Mouse (Mus musculus) neural tube, embryonic 11.5 days (tissue): ENCODE measurements around the gene Tmco3. TPM values are rescaled to one million over a fixed set of nuclear protein-coding genes. Genes with fewer than 3 reads are reported as not detected.

ENCODE experiments used
- ATAC-seq: fragments of 200-750 bp; cut with Nextera tagmentation; 2 replicates; pipeline ENCODE4 v1.8.0; 2017; ENCODE audit warnings: moderate number of reproducible peaks, mild to moderate bottlenecking, moderate TSS enrichment, moderate library complexity; ENCODE audit not compliant: insufficient read depth, low FRiP score, low TSS enrichment
- DNase-seq: peaks from one replicate; pipeline ENCODE4 v3.0.0-alpha.2; 2015; ENCODE audit warnings: low spot score
- H3K27ac ChIP-seq: fragments of 300-500 bp; sonication (generic); 2 replicates; pipeline ENCODE4 v1.5.1; 2014; ENCODE audit warnings: low read depth, mild to moderate bottlenecking, low read length
- H3K27me3 ChIP-seq: fragments of 300-500 bp; sonication (generic); 2 replicates; pipeline ENCODE4 v1.6.1; 2014; ENCODE audit warnings: mild to moderate bottlenecking, low read length, mixed read lengths; ENCODE audit not compliant: control insufficient read depth, insufficient read depth
- H3K36me3 ChIP-seq: fragments of 300-500 bp; sonication (generic); 2 replicates; pipeline ENCODE4 v1.6.1; 2014; ENCODE audit warnings: mild to moderate bottlenecking, low read length, moderate library complexity, mixed read lengths; ENCODE audit not compliant: control insufficient read depth, insufficient read depth
- H3K4me1 ChIP-seq: fragments of 300-500 bp; sonication (generic); 2 replicates; pipeline ENCODE4 v1.6.1; 2014; ENCODE audit warnings: low read length, mixed read lengths; ENCODE audit not compliant: control insufficient read depth, insufficient read depth
- H3K4me2 ChIP-seq: fragments of 300-500 bp; sonication (generic); 2 replicates; pipeline ENCODE4 v1.6.1; 2014; ENCODE audit warnings: low read depth, mild to moderate bottlenecking, moderate library complexity
- H3K4me3 ChIP-seq: fragments of 300-500 bp; sonication (generic); 2 replicates; pipeline ENCODE4 v1.5.1; 2014; ENCODE audit warnings: low read depth, low read length
- H3K9ac ChIP-seq: fragments of 300-500 bp; sonication (generic); 2 replicates; pipeline ENCODE4 v1.6.1; 2014; ENCODE audit warnings: mild to moderate bottlenecking, low read length
- H3K9me3 ChIP-seq: fragments of 300-500 bp; sonication (generic); 2 replicates; pipeline ENCODE4 v1.6.1; 2016; ENCODE audit warnings: low read length; ENCODE audit not compliant: control insufficient read depth
- WGBS: fragments of 180-500 bp; shearing (Covaris S2); extraction: QIAGEN DNeasy Blood & Tissue Kit; methylation state at CpG from one replicate; pipeline ENCODE4 v1.1.7; 2014; 5-methylcytosine and 5-hydroxymethylcytosine counted together
- polyA plus RNA-seq: library from polyadenylated mRNA; unstranded; fragments of >200 nt; fragmentation: Nextera tagmentation; extraction: Ambion mirVana; gene quantifications from 2 replicates; pipeline ENCODE4 v1.2.1, GENCODE M21; 2014

The Tmco3 gene
- polyA plus RNA-seq, 1 experiment from 2014 or later, result 35.1 TPM

- ATAC-seq, result no peak
- H3K4me2 ChIP-seq, result no peak overlapping the region
- no peaks in the 10 kb centered on the region; the same call in 1 of the 2 replicates for H3K36me3 ChIP-seq
- H3K9ac ChIP-seq, result no peak overlapping the region
- no peak overlapping the region for H3K4me3 ChIP-seq
- no peaks in the 10 kb centered on the region for H3K9me3 ChIP-seq
- H3K27ac ChIP-seq, result no peak overlapping the region
- 81% methylated on average over 3 of the region's 3 CpGs for WGBS
- H3K27me3 ChIP-seq, result no peaks in the 10 kb centered on the region
- H3K4me1 ChIP-seq, result no peaks in the 10 kb centered on the region
- no peak for DNase-seq
Measured at GRCm38 (mm10) chr8:13263376-13263775, 24.6 kb upstream of the Tmco3 start.

GRCm38 (mm10) chr8:13267566-13267965 is 20.4 kb upstream of the Tmco3 start:
- DNase-seq (no peak), ATAC-seq (no peak)
- no peak overlapping the region for H3K27ac ChIP-seq
- H3K36me3 ChIP-seq, result 0 out of 2 replicates have a peak, but pooled peaks cover 2% of the 10 kb centered on the region
- no peaks in the 10 kb centered on the region for H3K4me1 ChIP-seq
- no peak overlapping the region for H3K9ac ChIP-seq
- no peaks in the 10 kb centered on the region for H3K27me3 ChIP-seq
- H3K9me3 ChIP-seq, result no peaks in the 10 kb centered on the region
- no peak overlapping the region for H3K4me3 ChIP-seq
- H3K4me2 ChIP-seq, result no peak overlapping the region
- WGBS, result 92% methylated on average over 2 of the region's 2 CpGs

- no peak overlapping the region for H3K9ac ChIP-seq
- ATAC-seq (no peak), DNase-seq (no peak)
- H3K27ac ChIP-seq, result no peak overlapping the region
- no peak overlapping the region for H3K4me3 ChIP-seq
- WGBS, result 85% methylated on average over 5 of the region's 5 CpGs
- no peaks in the 10 kb centered on the region for H3K27me3 ChIP-seq
- H3K4me1 ChIP-seq, result no peaks in the 10 kb centered on the region
- no peak overlapping the region for H3K4me2 ChIP-seq
- no peaks in the 10 kb centered on the region for H3K9me3 ChIP-seq
- 0 out of 2 replicates have a peak, but pooled peaks cover 2% of the 10 kb centered on the region for H3K36me3 ChIP-seq
Measured at GRCm38 (mm10) chr8:13272834-13273233, 15.2 kb upstream of the Tmco3 start.

- Histone ChIP-seq H3K4me3 (no peak overlapping the region), H3K27me3 (no peaks in the 10 kb centered on the region), H3K9ac (no peak overlapping the region), H3K4me2 (no peak overlapping the region), H3K27ac (no peak overlapping the region), H3K4me1 (no peaks in the 10 kb centered on the region), H3K36me3 (no peaks in the 10 kb centered on the region; the same call in 1 of the 2 replicates), H3K9me3 (no peaks in the 10 kb centered on the region)
- DNase-seq (no peak), ATAC-seq (no peak)
- 81% methylated on average over 5 of the region's 5 CpGs for WGBS
Measured at GRCm38 (mm10) chr8:13276941-13277447, 11.0 kb upstream of the Tmco3 start.

GRCm38 (mm10) chr8:13283200-13283599 is 4.8 kb upstream of the Tmco3 start:
- no peak overlapping the region for H3K9ac ChIP-seq
- H3K27me3 ChIP-seq, result no peaks in the 10 kb centered on the region
- H3K36me3 ChIP-seq, result no peaks in the 10 kb centered on the region; the same call in 1 of the 2 replicates
- no peak overlapping the region for H3K4me3 ChIP-seq
- H3K4me1 ChIP-seq, result peaks cover 7% of the 10 kb centered on the region
- ATAC-seq (no peak), DNase-seq (no peak)
- no peaks in the 10 kb centered on the region for H3K9me3 ChIP-seq
- no peak overlapping the region for H3K4me2 ChIP-seq
- 89% methylated on average over 1 of the region's 1 CpGs for WGBS
- no peak overlapping the region for H3K27ac ChIP-seq

GRCm38 (mm10) chr8:13287304-13287691 is 692 bp upstream of the Tmco3 start:
- Histone ChIP-seq H3K4me3 (peak overlapping the region; percentile 88), H3K27me3 (no peaks in the 10 kb centered on the region), H3K9me3 (no peaks in the 10 kb centered on the region), H3K9ac (peak overlapping the region; percentile 76), H3K4me1 (peaks cover 12% of the 10 kb centered on the region), H3K4me2 (peak overlapping the region; percentile 93), H3K27ac (peak overlapping the region; percentile 78), H3K36me3 (no peaks in the 10 kb centered on the region)
- WGBS, result 1% methylated on average over 30 of the region's 34 CpGs
- peak; percentile 54 for ATAC-seq
- peak; percentile 79 for DNase-seq

DNA sequence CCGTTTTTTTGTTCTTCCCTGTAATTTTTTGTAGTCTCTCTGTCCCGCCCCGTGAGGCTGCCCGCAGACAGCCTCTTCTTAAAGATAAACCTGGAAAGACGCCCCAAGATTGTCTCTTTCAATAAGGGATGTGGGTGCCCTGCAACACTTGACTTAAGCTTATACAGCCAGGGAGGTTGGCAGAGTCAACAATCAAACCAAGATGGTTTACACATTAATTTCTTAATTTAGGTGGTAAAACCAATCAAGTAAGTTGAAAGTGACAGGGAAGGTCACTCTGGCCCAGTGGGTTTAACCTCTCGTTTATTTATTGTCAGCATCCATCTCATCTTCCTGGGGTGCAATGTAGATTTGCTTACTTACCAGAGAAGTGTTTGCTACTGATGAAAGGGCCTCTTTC is 656 bp downstream of the Tmco3 start:
- H3K9ac ChIP-seq, result peak overlapping the region; percentile 76
- WGBS, result 4% methylated on average over 6 of the region's 6 CpGs
- peaks cover 12% of the 10 kb centered on the region for H3K4me1 ChIP-seq
- peaks cover 2% of the 10 kb centered on the region; the same call in 1 of the 2 replicates for H3K36me3 ChIP-seq
- H3K27me3 ChIP-seq, result no peaks in the 10 kb centered on the region
- ATAC-seq, result no peak
- H3K4me2 ChIP-seq, result peak overlapping the region; percentile 93
- no peak overlapping the region for H3K27ac ChIP-seq
- H3K4me3 ChIP-seq, result peak overlapping the region; percentile 88
- no peaks in the 10 kb centered on the region for H3K9me3 ChIP-seq
- DNase-seq, result no peak

DNA sequence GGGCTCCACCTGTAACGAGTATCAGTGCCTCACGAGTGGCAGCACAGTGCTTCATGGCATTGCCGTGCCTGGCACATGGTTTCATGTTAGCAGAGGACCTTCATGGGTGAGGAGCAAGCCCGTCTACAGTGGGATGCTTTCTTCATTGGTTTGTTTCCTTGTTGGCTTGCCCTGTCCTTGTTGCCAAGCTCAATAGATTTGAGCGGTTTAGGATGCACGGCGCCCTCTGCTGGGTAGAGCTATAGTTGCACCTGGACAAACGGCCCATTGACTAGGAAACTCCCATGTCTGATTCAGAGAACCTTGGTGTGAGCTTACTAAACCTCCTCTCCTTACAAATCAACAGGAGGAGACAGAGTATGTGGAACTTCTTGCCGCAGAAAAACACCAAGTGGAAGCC is 4.4 kb downstream of the Tmco3 start:
- Histone ChIP-seq H3K4me2 (no peak overlapping the region), H3K27me3 (no peaks in the 10 kb centered on the region), H3K27ac (no peak overlapping the region), H3K36me3 (peaks cover 12% of the 10 kb centered on the region), H3K9me3 (no peaks in the 10 kb centered on the region), H3K9ac (no peak overlapping the region), H3K4me1 (peaks cover 5% of the 10 kb centered on the region; the same call in 1 of the 2 replicates), H3K4me3 (no peak overlapping the region)
- peak; percentile 80 for DNase-seq
- WGBS, result 28% methylated on average over 9 of the region's 9 CpGs
- no peak for ATAC-seq

DNA sequence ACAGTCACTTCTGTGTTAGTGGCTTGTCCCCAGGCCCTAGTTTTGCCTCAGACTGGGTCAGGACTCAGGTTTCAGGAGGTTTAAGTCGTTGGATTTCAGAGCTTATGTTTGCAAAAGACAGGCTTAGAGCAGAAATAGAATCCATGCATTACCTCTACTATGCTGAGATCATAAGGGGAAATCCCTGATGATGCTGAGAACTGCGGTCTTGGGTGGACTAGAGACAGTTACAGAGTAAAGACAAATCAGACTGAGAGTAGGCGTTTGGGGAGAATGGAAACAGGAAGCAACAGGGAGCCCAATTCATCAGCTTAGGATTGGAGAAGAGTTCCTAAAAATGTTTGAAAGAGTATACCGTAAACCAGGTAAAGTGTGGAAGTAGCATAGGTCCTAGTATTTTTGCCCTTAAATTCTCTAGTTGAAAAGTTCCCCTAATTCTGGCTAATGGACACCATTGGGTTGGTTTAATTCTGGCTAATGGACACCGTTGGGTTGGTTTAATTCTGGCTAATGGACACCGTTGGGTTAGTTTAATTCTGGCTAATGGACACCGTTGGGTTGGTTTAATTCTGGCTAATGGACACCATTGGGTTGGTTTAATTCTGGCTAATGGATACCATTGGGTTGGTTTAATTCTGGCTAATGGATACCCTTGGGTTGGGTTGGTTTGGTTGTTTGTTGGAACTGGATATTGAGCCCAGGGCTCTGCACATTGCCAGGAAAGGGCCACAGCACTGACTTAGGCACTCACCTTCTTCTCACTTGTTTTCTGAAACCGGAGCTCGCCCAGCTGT is 5.9 kb downstream of the Tmco3 start:
- Histone ChIP-seq H3K27me3 (no peaks in the 10 kb centered on the region), H3K36me3 (peaks cover 12% of the 10 kb centered on the region), H3K4me2 (no peak overlapping the region), H3K27ac (no peak overlapping the region), H3K4me3 (no peak overlapping the region), H3K9ac (no peak overlapping the region), H3K9me3 (no peaks in the 10 kb centered on the region), H3K4me1 (peaks cover 4% of the 10 kb centered on the region; the same call in 1 of the 2 replicates)
- DNase-seq, result no peak
- 94% methylated on average over 9 of the region's 9 CpGs for WGBS
- no peak for ATAC-seq
